Mouse (Mus musculus): ENCODE results near the gene Apol7e.
"Not testable (repeated sequence)": the region's sequence is repeated elsewhere in the genome, so short reads cannot be mapped to it uniquely, and the experiment has no call there.

The Apol7e gene

DNA sequence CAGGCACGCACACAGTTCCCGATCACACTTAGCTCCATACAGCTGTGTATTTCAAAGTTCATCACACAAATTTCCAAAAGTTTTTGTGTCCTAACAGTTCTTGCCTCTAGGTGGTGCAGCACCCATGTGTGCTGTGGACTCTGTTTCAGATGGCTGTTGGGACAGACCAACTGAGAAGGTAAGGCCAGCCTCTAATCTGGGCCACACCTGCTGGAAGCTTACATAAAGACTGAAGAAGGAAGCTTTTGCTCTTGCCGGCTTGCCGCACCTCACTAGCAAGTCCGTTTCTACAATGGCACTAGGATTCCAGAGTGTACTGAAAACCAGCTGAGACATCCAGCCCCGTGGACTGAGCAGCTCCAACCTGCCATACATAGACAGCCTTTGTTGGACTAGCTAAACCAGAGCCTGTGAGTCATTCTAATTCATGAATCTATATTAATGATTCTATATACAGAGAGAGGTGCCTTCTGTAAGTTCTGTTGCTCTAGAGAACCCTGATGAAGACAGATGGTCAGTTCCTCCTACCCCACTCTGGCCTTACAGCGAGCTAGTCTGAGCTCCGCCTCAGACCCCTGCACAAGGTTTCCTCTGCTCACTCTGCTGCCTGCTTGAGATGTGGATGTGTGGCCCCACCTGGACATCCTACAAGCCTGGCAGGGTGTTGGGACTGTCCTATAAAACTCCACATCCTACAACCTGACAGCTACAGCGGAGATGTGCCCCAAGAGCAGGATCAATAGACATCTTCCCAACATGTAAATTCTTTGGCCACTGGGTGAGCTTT lies 42.0 kb downstream of the Apol7e start:
- DNase-seq (ENCODE audit: low read depth, low spot score): no peak

DNA sequence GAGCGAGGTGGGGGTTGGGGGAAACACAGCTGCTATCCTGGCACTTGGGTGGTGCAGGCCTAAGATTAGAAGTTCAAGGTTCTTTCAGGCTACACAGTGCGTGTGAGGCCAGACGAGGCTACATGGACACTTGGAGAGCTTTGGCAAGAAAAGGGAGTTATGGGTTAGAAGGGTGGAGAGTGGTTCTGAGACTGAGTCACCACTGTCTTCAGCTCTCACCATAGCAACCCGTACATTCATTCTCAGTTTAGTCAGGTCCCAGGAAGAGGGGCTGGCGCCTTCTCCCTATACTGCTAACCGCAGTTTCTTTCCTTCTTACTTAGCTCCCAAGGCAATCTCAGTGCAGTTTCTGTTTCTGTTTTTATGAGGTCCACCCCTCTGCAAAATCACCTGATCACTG lies 42.9 kb downstream of the Apol7e start:
- not testable (repeated sequence) for DNase-seq (ENCODE audit: low read depth, low spot score)

DNA sequence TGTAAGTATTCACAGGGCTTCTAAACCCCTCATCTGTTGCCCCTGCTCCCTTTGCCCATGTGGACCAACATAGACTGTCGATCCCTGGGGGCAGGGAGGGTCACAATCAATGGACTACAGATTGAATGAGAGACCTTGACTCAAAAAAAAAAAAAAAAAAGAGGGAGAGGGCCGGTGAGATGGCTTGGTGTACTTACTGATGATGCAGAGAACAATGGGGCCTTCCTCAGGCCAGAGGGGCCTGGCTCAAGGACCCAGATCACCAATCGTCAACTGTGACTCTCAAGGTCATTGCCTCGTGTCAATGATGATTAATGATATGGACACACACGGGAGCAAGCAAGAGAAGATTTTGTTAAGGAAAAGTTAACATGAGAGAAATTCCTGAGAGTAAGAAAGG lies 46.0 kb downstream of the Apol7e start:
- DNase-seq (ENCODE audit: low read depth, low spot score): no peak

DNA sequence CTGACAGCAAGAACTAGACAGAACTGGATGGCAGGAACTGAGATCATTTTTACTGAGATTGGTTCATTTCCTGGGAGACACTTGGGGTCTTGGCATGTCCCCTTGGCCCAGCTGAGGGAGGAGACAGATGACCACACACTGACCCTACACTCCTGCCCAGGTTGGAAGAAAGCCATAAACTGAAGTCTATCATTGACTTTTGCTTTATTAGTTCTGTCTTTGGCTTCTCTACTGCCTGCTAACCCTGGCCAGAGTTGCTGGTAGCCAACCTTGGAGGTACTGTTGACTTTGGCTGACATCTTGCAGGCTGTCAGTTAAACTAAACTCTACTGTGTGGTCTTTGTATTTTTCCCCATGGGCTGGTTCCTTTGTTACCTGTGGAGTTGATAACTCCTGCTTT lies 46.4 kb downstream of the Apol7e start:
- no peak for DNase-seq (ENCODE audit: low read depth, low spot score)

DNA sequence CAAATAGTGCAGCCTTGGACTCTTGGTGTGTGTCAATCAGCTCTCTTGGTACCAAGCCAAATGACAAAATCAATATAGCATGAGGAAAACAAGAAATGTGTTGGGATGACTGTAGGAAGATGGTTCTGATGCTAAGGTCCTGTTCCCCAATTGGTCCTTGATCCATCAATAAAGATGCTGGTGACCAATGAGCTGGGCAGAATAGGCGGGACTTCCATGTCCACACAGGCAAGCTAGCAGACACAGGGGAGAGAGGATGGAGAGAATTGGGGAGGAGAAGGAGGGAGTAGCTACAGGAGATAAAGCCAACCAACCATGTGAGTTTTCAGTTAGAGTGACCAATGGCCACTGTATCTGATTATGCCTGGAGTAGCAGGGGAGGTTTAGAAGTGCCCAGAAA lies 47.7 kb downstream of the Apol7e start:
- DNase-seq (ENCODE audit: low read depth, low spot score): no peak

DNA sequence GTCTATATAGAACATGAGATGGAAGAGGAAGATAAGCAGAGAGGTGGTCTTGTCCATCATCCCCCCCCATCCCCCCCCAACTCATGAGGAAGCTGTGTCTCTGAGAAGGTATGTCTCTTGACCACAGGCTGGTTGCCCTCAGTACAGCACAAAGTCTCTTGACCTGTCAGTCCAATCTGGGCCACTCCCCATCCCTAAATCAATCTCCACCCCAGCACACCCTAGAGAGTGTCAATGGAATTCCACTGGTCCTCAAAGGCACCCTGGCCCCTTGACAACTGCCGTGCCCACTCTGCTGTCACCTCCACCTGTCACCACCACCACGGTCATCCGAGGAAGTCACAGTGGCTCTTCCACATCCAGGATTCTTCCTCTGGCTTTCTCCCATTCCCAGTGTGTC lies 49.8 kb downstream of the Apol7e start:
- DNase-seq (ENCODE audit: low read depth, low spot score): no peak

DNA sequence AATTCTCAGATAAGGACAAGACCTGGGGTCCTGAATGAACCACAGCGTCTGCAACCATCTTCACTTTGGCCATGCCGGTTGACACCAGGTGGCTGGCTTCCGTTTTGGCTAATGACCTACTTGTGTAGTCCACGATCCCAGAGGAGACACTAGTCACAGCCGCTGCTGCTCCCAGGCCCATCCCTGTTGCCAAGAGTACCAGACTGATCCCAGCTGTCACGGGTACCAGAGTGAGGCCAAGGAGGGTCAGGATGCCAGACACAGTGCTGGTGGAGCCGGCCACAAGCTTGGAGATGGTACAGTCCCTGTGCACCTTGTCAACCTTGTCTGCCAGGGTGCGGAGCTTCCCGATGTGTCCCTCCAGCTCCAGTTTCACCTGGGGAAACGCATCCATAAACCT lies 51.1 kb downstream of the Apol7e start:
- DNase-seq (ENCODE audit: low read depth, low spot score): no peak

DNA sequence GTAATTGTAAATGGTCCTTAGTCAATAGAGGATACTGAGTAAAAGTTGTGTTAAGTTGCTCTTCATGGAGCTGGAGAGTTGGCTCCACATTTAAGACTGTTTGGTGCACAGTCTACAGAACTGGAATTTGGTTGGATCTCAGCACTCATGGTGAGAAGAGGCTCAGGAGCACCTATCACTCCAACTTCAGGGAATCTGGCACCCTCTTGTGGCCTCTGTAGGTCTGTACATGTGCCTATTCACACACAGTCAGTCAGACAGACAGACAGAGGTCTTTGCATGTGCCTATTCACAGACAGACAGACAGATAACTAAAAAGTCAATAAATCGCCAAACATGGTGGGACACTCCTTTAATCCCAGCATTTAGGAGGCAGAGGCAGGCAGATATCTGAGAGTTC lies 51.8 kb downstream of the Apol7e start:
- DNase-seq (ENCODE audit: low read depth, low spot score): no peak

DNA sequence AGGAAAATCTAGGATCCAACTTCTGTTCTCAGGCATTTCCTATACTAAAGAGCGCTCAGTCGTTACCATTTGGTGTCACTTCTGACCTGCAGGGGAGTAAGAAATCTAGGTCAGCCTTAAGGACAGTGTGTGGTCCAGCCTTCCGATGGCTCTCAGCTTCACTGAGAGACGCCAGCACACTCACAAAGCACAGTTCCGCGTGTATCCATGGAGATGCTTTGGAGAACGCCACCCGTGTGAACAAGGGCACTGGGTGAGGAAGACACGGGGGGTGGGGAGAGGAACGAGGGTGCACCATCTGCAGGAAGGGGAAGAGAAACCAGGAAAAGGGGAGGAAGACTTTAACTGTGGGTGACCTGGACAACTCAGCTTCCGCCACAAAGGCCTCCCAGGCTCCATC lies 53.8 kb downstream of the Apol7e start:
- no peak for DNase-seq (ENCODE audit: low read depth, low spot score)

DNA sequence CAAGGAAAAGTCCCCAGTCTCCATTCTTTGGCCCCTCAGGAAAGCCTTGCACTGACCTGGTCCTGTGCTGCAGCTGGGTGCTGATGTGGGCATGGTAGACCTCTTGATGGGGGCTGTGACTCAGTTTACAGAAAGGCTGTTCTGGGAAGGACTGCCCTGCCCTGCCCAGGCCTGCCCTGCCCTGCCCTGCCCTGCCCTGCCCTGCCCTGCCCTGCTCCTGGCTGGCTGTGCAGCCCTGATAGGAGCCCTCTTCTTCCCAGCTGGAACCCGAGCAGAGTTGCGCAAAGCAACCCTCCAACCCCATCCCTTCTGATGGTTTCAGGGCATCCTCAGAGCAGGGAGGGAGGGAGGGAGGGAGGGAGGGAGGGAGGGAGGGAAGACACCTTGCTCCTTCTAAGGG lies 56.5 kb downstream of the Apol7e start:
- DNase-seq (ENCODE audit: low read depth, low spot score): no peak

DNA sequence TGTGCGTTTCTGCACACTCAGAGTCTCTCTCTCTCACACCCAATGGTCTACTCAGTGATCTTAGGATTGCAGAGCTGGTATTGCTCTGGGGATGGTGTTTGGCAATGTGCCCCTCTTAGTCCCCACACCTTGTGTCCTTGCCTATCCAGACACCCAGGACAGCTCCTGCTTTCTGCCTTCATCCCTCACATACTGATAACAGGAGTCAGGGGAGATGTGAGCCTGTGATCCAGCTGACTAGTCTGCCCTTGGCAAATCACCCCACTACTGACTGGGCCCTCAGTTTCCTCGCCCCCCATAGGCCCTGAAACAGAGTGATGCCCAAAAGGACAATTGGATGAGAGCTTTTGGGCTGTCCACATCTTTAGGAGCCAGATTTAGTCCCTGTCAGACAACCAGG lies 57.4 kb downstream of the Apol7e start:
- no peak for DNase-seq (ENCODE audit: low read depth, low spot score)

DNA sequence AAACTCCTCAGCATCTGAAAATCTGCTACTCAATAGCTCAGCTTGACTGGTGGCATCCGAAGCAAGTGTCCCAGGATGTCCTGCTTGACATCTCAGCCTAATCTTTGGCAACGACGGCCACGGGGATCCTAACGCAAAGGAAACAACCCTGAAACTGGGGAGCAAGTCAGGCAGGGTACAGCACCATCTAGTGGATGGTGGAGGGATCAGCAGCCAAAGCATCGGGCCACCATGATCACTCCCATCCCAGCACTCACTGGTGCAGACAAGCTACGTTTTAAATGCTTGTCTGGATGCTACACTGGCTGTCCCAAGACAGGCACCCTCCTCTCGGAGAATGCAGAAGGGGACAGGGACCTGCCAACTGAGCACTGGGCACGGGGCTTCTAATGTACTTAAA lies 58.2 kb downstream of the Apol7e start, which contains the start of gene Apol8:
Gene Apol8, minus strand, starts transcription at position 156 of the 400 bp plus-strand sequence.
- DNase-seq (ENCODE audit: low read depth, low spot score): no peak

DNA sequence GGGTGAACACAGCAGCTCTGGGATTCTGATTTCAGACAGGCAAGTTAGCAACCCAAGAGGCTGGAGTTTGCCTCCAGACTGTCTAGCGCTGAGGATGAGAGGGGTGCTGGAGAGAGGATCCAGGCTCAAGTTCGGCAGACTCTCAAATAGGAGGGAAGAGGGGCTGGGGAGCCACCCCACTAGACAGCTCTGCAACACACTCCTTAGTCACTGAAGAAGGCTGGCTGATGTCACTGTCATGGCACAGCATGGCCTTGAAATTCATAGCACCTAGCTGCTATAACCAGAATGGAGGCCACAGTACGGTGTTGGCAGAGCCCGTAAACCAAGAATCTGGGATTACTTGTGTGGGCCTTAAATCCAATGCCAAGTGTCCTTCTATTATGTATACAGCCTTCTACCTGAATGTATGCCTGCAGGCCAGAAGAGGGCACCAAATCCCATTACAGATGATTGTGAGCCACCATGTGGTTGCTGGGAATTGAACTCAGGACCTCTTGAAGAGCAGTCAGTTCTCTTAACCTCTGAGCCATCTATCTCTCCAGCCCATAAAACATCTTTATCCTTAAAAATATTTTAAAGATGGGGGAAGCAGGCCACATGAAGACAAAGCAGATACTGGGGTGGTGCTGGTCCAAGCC lies 59.0 kb downstream of the Apol7e start:
- DNase-seq (ENCODE audit: low read depth, low spot score): no peak

DNA sequence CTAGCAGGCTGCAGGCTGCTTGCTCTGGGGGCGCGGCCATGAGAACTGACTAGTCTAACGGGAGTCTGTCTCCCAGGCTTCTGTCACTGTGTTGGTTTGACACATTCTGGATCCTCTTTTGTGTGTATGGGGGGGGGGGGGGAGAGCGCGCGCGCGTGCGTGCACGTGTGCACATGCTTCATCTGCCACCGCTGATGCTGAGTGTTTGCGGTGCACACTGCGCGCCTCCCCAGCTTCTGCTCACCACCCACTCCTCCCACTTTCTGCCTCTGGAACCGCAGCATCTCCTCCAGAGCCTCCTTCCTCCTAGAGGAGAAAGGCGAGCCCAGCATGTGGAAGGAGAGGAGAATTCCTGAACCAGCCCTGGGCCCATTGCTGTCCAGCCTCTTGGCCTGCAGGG lies 61.4 kb downstream of the Apol7e start:
- no peak for DNase-seq (ENCODE audit: low read depth, low spot score)

DNA sequence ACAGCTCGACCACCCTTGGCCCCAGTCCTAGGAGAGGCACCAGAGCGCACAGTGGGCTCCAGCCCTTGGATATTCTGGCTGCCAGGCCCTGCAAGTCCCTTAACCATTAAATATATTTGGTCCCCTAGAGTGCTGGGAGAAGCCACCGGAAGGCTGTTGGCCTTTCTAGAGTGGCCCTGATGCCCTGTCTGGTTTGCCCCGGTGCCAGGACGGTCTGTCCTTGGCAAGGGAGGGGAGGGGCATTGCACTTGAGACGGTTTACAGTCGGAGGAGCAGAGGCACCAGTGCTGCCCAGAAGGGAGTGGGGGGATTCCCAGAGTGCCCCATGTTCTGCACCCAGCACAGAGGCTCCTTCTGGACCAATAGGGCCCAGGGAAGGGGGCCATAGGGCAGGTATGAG lies 62.4 kb downstream of the Apol7e start:
- DNase-seq (ENCODE audit: low read depth, low spot score): no peak

DNA sequence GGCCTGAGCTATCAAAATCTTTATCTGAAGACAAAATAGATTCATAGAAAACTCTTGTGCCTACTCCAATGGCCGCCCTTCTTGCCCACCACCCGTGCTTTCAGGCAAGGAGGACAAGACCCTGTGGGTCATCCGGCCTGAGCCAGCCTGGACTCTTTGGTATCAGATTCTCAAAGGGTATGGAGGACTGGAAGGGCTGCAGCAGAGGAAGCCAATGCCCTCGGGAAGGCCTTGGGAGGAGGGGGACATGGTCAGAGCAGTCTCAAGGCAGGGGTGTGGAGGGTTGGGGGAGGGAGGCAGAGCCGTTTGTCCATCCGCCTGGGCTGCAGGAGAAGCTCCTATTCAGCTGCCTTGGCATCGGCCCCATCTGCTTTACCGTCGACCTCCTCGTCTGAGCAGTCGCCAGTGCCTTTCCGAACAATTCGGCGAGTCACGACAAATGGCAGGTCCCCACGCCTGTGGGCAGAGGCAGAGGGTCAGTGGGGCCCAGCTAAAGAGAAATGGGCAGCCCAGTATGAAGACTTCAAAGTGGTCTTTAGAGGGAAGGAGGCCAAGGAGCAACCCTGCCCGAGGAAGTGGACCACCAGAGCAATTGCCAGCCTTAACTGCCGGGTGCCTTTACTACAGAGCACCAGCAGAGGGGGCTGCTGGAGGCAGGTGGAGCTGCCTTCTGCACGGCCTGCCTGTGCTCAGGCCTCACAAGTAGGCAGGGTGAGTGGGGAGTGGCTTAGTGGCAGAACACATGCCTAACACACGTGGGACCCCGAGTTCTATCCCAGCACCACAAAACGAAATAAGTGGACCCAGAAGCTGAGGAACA lies 63.1 kb downstream of the Apol7e start:
- DNase-seq (ENCODE audit: low read depth, low spot score): no peak

DNA sequence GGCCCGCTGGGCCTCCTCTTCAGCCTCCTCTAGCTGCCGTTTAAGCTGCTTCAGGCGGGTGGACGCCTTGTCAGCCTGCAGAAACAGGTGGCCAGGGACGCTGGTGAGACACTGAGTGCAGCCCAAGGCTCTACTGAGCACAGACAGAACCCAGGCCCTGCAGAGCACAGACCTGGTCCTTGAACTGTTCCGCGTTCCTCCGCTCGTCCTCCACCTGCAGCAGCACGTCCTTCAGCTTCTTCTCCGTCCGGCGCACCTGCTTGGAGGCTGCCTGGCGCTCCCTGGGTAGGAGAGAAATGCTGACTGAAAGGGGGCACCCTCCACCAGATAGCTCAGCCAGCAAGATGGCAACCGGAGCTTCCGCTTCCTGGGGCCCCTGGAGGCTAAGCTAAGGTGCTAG lies 64.4 kb downstream of the Apol7e start:
- DNase-seq (ENCODE audit: low read depth, low spot score): no peak

DNA sequence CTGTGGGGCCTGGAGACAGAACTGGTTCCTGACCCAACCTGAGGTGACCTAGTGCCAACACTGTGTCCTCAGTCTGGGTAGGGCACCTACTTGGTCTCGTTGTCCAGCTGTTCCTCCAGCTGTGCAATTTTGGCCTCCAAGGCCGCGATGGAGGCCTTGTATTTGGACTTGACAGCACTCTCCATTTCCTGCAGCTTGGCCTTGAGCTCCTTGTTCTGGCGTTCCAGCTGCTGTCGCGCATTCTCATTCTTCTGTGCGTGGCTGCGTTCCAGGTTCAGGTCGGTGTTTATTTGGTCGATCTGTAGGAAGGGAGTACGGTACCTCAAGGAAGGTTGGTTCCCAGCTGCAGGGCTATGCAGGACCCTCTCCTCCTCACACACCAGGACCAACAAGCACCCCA lies 65.0 kb downstream of the Apol7e start:
- no peak for DNase-seq (ENCODE audit: low read depth, low spot score)

DNA sequence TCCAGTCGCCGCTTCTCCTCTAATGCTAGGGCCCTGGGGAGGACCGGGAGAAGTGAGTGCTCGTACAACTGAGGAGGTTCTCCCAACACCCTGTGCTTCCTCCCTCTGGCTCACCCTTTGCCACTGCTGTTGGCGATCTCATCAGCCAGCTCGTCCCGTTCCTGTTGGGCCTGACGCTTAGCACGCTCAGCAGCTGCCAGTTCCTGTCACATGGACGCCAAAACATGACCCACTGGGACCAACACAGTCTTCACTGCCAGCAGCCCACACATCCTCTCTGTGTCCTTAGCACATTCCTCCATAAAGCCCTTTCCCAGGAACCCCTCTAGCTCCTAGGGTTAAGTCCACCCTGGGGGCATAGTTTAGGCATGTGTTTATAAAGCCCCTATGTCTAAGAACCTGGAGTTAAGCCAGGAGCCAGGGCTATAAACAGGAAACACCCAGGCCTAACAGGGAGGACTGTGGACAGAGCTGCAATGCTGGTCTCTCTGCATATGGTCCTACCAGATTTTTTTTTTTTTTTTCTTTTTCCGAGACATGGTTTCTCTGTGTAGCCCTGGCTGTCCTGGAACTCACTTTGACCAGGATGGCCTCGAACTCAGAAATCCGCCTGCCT lies 65.8 kb downstream of the Apol7e start:
- DNase-seq (ENCODE audit: low read depth, low spot score): no peak

DNA sequence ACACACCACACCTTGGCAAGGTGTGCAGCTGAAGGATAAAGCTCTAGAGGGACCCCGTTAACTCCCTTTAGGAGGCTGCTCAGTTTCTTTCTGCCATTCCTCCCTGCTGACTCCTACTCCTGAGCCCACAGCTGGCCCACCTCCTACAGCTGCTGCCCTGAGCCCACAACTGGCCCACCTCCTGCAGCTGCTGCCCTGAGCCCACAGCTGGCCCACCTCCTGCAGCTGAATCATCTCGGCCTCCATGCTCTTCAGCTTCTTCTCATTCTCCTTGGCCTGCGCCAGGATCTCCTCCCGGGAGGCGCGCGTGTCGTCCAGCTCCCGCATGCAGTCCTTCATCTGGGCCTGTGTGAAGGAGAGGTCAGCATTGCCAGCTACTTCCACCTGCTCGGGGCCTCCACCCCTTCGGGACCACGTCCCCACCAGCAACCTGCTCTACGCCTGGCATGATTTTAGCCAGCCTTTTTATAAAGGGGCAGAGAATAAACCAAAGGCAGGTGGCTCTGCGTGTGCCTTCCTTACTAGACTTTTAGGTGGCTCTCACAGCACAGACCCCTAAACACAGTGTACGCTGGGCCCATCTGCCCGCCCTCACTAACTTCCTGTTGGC lies 66.9 kb downstream of the Apol7e start:
- DNase-seq (ENCODE audit: low read depth, low spot score): no peak

DNA sequence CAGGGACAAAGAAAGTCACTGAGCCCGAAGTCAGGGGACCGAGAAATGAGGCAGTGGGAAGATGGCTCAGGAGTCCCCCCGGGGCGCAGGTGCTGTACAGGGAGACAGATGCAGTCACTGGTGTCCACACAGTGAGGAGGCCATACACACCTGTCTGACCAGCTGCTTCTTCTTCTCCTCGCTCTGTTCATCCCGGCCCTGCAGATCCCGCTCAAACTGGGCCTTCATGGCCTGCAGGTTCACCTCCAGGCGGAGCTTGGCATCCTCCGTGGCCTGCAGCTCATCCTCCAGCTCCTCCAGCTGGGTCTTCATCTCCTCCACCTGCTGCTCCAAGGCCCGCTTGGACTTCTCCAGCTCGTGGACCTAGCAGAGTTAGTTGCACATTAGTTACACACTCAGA lies 68.3 kb downstream of the Apol7e start:
- no peak for DNase-seq (ENCODE audit: low read depth, low spot score)

All from telencephalon, adult 2 months (tissue).